Mouse (Mus musculus): ENCODE measurements around the gene Gm45062. TPM values are rescaled to one million over a fixed set of nuclear protein-coding genes. Genes with fewer than 3 reads are reported as not detected.

The Gm45062 gene
- polyA plus RNA-seq, 1 experiment = 5.4 TPM

DNA sequence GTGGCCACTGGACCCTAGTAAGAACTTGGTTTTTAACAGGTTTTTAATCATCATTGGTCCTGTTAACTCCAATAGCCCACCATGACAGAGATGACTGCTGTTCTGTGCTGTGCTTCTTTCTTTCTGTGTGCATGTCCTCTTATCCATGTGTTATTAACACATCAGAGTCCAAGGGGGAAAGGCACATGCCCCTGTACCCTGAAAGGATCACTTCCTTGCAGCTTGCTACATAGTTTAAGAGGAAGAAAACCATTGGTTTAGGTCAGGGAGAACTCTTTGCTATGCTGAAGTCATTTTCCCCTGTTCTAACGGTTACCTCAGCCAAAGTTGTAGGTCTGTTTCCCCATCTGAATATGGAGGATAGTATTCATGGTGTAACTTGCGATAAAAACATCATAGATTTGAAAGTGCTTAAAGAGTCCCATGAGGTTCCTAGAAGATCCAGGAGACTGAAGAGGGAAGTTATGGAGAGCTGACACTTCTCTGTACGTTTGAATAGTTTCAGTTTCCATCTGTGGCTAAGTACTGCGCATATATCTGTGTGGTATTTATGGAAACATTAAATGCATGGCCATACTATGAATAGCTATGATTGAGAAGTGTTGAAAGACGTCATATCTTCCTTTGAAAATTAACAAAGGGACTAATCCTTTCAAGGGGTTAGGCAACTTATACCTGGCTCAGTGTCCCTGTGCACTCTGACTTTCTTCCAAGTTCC, 236.0 kb downstream of the Gm45062 start:
- Histone ChIP-seq H3K27ac (ENCODE audit: insufficient read depth, low read length) (no peak overlapping the region), H3K4me1 (ENCODE audit: control insufficient read depth, insufficient read depth, low read length) (no peaks in the 10 kb centered on the region; the same call in 1 of the 2 replicates), H3K4me3 (ENCODE audit: insufficient read depth, low read length) (no peak overlapping the region)
- no peak for TF ChIP-seq CTCF (IDR thresholded peaks at IDR 0.05; ENCODE audit: borderline replicate concordance, insufficient read depth, low read length)
- TF ChIP-seq POLR2A (IDR thresholded peaks at IDR 0.05; ENCODE audit: low read depth, low read length) = no peak

DNA sequence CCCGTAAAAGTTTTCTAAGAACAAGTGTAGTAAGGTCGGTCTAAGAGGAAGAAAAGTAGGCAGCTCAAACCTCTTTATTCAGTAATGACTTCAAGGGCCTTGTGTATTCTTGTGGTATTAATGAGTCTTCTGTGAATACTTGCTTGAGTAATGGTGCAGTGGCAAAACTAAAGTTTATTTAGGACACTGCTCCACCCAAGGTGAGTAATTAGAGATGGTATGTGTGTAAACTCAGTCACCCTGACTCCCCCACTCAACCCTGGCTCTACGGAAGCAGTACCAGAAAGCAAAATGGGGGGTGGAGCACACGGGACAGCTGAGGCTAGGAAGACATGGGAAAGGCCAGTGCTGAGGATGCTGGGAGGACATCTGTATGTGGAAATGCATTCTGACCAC, 236.6 kb downstream of the Gm45062 start:
- Histone ChIP-seq H3K4me1 (ENCODE audit: control insufficient read depth, insufficient read depth, low read length) (no peaks in the 10 kb centered on the region; the same call in 1 of the 2 replicates), H3K27ac (ENCODE audit: insufficient read depth, low read length) (no peak overlapping the region), H3K4me3 (ENCODE audit: insufficient read depth, low read length) (no peak overlapping the region)
- TF ChIP-seq POLR2A (IDR thresholded peaks at IDR 0.05; ENCODE audit: low read depth, low read length) (no peak), CTCF (IDR thresholded peaks at IDR 0.05; ENCODE audit: borderline replicate concordance, insufficient read depth, low read length) (no peak)

DNA sequence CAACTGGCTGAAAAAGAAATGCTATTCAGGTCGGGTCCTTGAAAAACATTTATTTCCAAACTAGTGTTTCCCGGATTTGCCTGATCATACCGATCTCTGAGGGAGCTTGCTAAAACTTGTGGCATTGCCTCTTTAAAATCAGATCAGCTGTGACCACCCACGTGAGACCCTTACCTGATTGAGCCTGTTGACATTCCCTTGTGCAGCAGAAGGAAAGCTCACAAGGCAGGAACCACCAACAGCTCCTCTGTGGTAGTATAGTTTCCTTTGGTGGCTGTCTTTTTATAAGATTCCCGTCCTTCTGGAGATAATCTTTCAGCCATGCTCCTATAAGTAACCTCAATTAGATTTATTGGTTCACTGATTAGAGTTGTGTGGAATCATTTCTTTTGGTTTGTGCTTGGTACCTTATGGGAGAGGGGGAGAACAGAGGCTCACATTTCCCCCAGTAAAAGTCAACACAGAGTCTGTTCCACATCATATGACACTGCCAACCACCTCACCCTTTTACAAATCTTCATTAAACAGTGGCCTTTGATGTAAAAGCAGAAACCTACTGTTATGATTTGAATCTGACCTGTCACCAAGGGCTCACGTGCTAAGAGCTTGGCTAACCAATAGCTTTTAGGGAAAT, 238.1 kb downstream of the Gm45062 start:
- Histone ChIP-seq H3K4me3 (ENCODE audit: insufficient read depth, low read length) (no peak overlapping the region), H3K27ac (ENCODE audit: insufficient read depth, low read length) (no peak overlapping the region), H3K4me1 (ENCODE audit: control insufficient read depth, insufficient read depth, low read length) (no peaks in the 10 kb centered on the region; the same call in 1 of the 2 replicates)
- TF ChIP-seq POLR2A (IDR thresholded peaks at IDR 0.05; ENCODE audit: low read depth, low read length) (no peak), CTCF (IDR thresholded peaks at IDR 0.05; ENCODE audit: borderline replicate concordance, insufficient read depth, low read length) (no peak)

DNA sequence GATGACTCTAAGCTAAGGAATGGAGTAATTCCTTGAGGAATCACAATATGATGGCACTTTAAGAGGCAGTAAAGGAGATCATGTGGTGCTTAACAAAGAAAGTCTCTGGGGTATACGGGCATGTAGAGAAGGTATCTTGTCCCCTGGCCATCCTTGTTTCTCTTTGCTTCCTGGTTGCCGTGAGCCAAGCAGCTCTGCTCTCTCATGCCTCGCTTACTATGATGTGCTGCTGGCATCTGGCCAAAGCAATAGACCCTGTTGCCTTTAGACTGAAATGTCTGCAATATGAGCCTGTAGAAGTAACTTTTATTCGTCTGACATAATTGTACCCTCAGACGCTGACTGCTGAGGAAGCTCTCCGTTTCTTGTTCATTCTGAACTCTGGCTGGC, 238.6 kb downstream of the Gm45062 start:
- H3K4me3 ChIP-seq (ENCODE audit: insufficient read depth, low read length) = no peak overlapping the region
- no peaks in the 10 kb centered on the region; the same call in 1 of the 2 replicates for H3K4me1 ChIP-seq (ENCODE audit: control insufficient read depth, insufficient read depth, low read length)
- no peak overlapping the region for H3K27ac ChIP-seq (ENCODE audit: insufficient read depth, low read length)
- TF ChIP-seq POLR2A (IDR thresholded peaks at IDR 0.05; ENCODE audit: low read depth, low read length) (no peak), CTCF (IDR thresholded peaks at IDR 0.05; ENCODE audit: borderline replicate concordance, insufficient read depth, low read length) (no peak)

GRCm38 (mm10) chr6:8498961-8499360, 239.7 kb downstream of the Gm45062 start:
- TF ChIP-seq CTCF (IDR thresholded peaks at IDR 0.05; ENCODE audit: borderline replicate concordance, insufficient read depth, low read length) = no peak
- TF ChIP-seq POLR2A (IDR thresholded peaks at IDR 0.05; ENCODE audit: low read depth, low read length) = no peak
- no peaks in the 10 kb centered on the region; the same call in 1 of the 2 replicates for H3K4me1 ChIP-seq (ENCODE audit: control insufficient read depth, insufficient read depth, low read length)
- H3K4me3 ChIP-seq (ENCODE audit: insufficient read depth, low read length) = no peak overlapping the region

DNA sequence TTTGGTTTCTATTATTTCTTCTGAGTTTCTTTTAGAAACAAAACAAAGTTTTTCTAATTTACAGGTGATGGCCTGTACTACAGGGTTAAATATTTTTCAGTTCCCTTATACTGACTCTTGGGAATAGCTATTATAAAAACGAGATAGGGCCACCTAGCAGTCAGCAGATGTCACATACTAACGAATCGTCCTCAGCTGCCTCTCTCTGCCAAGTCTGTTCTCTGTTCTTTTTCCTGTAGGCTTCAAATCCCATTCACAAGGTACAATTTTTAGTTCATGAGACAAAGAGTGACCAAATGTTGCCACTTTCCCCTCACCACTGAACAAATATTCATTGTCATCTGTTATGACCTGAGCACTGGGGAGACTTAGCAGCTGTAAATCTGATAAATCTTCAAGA, 244.7 kb downstream of the Gm45062 start:
- no peak overlapping the region for H3K27ac ChIP-seq (ENCODE audit: insufficient read depth, low read length)
- H3K4me3 ChIP-seq (ENCODE audit: insufficient read depth, low read length) = no peak overlapping the region
- TF ChIP-seq CTCF (IDR thresholded peaks at IDR 0.05; ENCODE audit: borderline replicate concordance, insufficient read depth, low read length) = no peak
- H3K4me1 ChIP-seq (ENCODE audit: control insufficient read depth, insufficient read depth, low read length) = no peaks in the 10 kb centered on the region

More at GRCm38 (mm10) chr6:8498961-8499360, 239.7 kb downstream of the Gm45062 start:
- no peak overlapping the region for H3K27ac ChIP-seq (ENCODE audit: insufficient read depth, low read length)

DNA sequence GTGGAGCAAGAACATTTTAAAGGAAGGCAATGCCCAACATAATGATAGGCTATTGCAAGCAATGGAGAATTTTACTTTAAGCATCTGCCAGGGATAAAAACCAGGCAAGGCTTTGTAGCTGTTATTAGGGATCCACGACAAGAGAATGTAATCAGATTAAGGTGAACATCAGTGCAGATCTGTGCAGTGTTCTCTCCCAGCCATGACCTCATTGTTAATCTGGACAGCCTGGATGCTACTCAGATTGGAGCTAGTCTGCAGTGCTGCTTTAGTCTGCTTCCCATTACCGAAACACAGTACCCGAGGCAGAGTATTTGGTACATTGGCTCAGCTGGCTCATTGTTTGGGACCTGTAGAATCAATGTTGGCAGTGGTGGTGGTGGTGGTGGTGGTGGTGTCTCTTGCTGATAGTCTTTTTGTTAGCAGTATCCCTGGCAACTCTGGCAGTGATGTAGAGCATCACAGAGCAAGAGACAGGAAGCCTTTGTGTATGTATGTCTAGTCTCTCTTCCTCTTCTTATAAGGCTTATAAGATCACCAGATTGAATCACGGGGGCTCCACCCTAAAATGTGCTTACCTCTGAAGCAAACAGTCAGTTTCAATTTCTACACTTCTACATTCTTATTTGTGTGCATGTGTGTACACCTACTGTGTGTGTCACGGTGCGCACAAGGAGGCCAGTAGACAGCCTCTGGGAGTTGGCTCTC, 245.4 kb downstream of the Gm45062 start:
- Histone ChIP-seq H3K27ac (ENCODE audit: insufficient read depth, low read length) (no peak overlapping the region), H3K4me3 (ENCODE audit: insufficient read depth, low read length) (no peak overlapping the region), H3K4me1 (ENCODE audit: control insufficient read depth, insufficient read depth, low read length) (no peaks in the 10 kb centered on the region)
- TF ChIP-seq POLR2A (IDR thresholded peaks at IDR 0.05; ENCODE audit: low read depth, low read length) (no peak), CTCF (IDR thresholded peaks at IDR 0.05; ENCODE audit: borderline replicate concordance, insufficient read depth, low read length) (no peak)

DNA sequence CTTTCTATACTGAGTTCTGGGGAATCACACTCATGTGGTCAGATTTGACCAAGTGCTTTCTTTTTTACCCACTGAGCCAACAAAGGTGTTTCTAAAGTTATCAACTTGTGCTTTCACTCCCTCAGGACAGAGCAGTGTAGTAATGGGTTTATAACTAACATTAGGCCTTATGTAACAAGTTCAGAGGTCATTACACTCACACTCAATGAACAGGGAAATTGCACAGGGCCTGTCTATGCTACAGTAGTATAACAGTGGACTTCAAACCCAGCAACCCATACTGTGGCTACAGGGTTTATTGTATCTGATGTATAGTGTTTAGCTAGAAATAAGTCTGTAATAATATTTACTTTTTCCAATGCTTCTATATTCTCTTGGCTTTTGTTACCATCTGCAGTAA, 247.4 kb downstream of the Gm45062 start:
- no peaks in the 10 kb centered on the region for H3K4me1 ChIP-seq (ENCODE audit: control insufficient read depth, insufficient read depth, low read length)
- H3K4me3 ChIP-seq (ENCODE audit: insufficient read depth, low read length) = no peak overlapping the region
- no peak overlapping the region for H3K27ac ChIP-seq (ENCODE audit: insufficient read depth, low read length)
- TF ChIP-seq POLR2A (IDR thresholded peaks at IDR 0.05; ENCODE audit: low read depth, low read length) = no peak
- no peak for TF ChIP-seq CTCF (IDR thresholded peaks at IDR 0.05; ENCODE audit: borderline replicate concordance, insufficient read depth, low read length)

DNA sequence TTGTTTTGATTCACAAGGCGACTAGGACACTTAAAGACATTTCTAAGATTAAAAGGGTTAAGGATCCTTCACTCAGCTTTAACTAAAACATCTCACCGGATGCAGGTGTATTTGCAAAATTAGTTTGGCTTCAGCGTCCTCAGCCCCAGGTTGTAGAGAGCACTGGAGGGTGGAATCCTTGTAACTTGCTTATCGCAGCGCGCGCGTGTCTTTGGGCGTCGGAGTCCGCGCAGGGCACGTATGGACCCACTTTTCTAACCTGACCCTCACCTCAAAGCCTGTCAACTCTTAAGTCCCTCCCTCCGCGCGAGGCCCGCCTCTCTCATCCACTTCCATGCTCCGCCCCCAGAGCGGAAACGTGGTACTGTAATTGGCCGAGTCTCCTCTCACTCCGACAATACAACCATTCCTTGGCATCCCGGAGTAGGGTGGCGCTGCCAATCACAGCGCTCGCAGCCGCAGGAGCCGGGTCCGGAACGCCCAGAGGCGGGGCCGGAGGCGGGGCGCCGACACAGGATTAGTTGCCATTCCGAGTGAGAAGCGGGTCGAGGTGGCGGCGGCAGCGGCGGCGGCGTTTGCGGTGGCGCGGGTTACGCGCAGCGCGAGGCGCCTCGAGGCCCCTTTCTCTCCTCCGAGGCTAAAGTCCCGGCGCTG, 249.8 kb downstream of the Gm45062 start:
- Histone ChIP-seq H3K4me3 (ENCODE audit: insufficient read depth, low read length) (peak overlapping the region; percentile 56), H3K27ac (ENCODE audit: insufficient read depth, low read length) (peak overlapping the region; percentile 93), H3K4me1 (ENCODE audit: control insufficient read depth, insufficient read depth, low read length) (no peaks in the 10 kb centered on the region)
- TF ChIP-seq CTCF (IDR thresholded peaks at IDR 0.05; ENCODE audit: borderline replicate concordance, insufficient read depth, low read length) (no peak), POLR2A (IDR thresholded peaks at IDR 0.05; ENCODE audit: low read depth, low read length) (peak; percentile 76)

Measured in embryonic fibroblast, embryonic 13.5 days (primary cell).